Mouse (Mus musculus): Measurements from ENCODE around the gene Gnb1. TPM values are rescaled to one million over a fixed set of nuclear protein-coding genes. Genes with fewer than 3 reads are reported as not detected.

The Gnb1 gene
- total and polyA plus RNA-seq, 3 experiments = 78.1 to 489 TPM; not detected in 1

DNA sequence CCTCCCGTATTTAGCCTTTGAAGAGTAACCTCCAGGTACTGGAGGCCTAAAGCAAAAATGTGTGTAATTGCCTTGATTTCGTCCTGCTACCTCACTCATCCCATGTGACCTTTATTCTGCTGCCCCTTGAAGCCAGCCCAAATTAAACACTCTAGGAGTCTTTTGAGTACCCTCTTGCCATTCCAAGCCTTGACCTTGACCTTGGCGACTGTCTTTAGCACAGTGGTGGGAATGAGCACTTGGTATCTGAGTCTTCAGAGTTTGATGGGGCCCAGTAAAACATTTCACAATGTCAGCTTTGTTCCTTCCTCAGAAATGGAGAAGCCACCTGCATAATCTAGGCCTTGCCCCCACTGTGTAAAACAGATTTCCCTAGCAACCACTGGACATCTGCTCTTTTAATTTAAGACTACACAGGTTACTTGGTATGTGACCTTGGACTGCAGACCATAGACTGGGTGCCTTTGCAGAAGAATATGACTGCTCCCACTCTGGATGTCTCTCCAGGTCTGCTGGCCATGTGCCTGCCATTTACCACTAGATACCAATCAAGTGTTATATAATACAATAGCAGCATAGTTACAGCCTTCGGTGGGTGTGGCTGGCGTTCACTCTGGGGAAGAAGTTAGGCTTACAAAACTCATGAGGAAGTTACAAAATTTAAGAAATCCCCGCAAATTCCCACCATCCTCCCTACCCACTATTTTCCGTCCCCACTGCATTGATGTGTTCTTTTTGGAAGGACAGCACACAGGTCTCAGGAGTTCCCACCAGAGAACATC, 70.7 kb downstream of the Gnb1 start, which contains the start of gene Nadk:
Gene Nadk, plus strand, starts transcription at position 718 of the 782 bp plus-strand sequence.
- Histone ChIP-seq H3K27me3 (ENCODE audit: control insufficient read depth in 1 of 2, insufficient read depth in 2 of 2, low read length in 2 of 2) (no peaks in the 10 kb centered on the region), H3K4me1 (ENCODE audit: control insufficient read depth in 1 of 2, insufficient read depth in 2 of 2, low read length in 2 of 2) (peaks cover 14 to 38% of the 10 kb centered on the region in 2 experiments), H3K4me3 (ENCODE audit: control insufficient read depth in 1 of 2, insufficient read depth in 1 of 2, low read depth in 2 of 2, low read length in 2 of 2) (peak within 1 kb of the TSS; percentile 52), H3K9ac (ENCODE audit: control insufficient read depth, low read depth, low read length, poor library complexity, severe bottlenecking) (peak within 1 kb of the TSS; percentile 72), H3K79me2 (ENCODE audit: control insufficient read depth, insufficient read depth, low read length, poor library complexity) (peaks cover 29% of the 10 kb centered on the region), H3K9me3 (replicated peaks; ENCODE audit: insufficient read depth, low read length) (no peaks in the 10 kb centered on the region), H3K36me3 (ENCODE audit: control insufficient read depth in 1 of 2, insufficient read depth in 2 of 2, low read length in 2 of 2) (peaks cover 12 to 29% of the 10 kb centered on the region in 2 experiments), H3K27ac (ENCODE audit: control insufficient read depth, low read depth, low read length) (peak within 1 kb of the TSS; percentile 53)
- TF ChIP-seq EP300 (IDR thresholded peaks at IDR 0.05; ENCODE audit: low read depth in 1 of 2, low read length in 2 of 2) (peak in 1 of 2 experiments; percentile 13; a peak in 1 of 4 replicates), GATA1 (IDR thresholded peaks at IDR 0.05; ENCODE audit: low read depth, low read length) (peak; percentile 41; the same call in 1 of the 2 replicates), MXI1 (IDR thresholded peaks at IDR 0.05; ENCODE audit: low read depth, low read length) (peak; percentile 80), POLR2AphosphoS5 (IDR thresholded peaks at IDR 0.05; ENCODE audit: borderline replicate concordance, low read depth, low read length) (no peak), USF2 (IDR thresholded peaks at IDR 0.05; ENCODE audit: borderline replicate concordance in 1 of 2, insufficient read depth in 1 of 2, low read depth in 1 of 2, low read length in 2 of 2) (no peak), MEF2A (IDR thresholded peaks at IDR 0.05; ENCODE audit: extremely low read depth, insufficient replicate concordance, low read depth, low read length, poor library complexity, severe bottlenecking) (no peak), TCF12 (IDR thresholded peaks at IDR 0.05; ENCODE audit: low read depth, low read length) (no peak), BHLHE40 (IDR thresholded peaks at IDR 0.05; ENCODE audit: borderline replicate concordance, low read depth, low read length) (no peak), RCOR1 (IDR thresholded peaks at IDR 0.05; ENCODE audit: low read depth, low read length) (0 out of 2 replicates have a peak, but pooled peaks have one; percentile 15), MAZ (IDR thresholded peaks at IDR 0.05; ENCODE audit: low read depth, low read length) (no peak), TAL1 (IDR thresholded peaks at IDR 0.05; ENCODE audit: low read length) (no peak), USF1 (IDR thresholded peaks at IDR 0.05; ENCODE audit: low read depth, low read length) (0 out of 2 replicates have a peak, but pooled peaks have one; percentile 9), CHD2 (IDR thresholded peaks at IDR 0.05; ENCODE audit: low read length) (no peak), MYC (IDR thresholded peaks at IDR 0.05; ENCODE audit: low read depth, low read length) (peak; percentile 76), SIN3A (IDR thresholded peaks at IDR 0.05; ENCODE audit: low read length) (peak; percentile 58; the same call in 1 of the 2 replicates), NELFE (IDR thresholded peaks at IDR 0.05; ENCODE audit: low read depth, low read length) (no peak), NRF1 (IDR thresholded peaks at IDR 0.05; ENCODE audit: insufficient read depth, low read depth, low read length, poor library complexity, severe bottlenecking) (no peak), ETS1 (IDR thresholded peaks at IDR 0.05; ENCODE audit: low read depth, low read length) (peak; percentile 36; the same call in 1 of the 2 replicates), TBP (IDR thresholded peaks at IDR 0.05; ENCODE audit: low read depth, low read length) (no peak), MAX (IDR thresholded peaks at IDR 0.05; ENCODE audit: low read length) (0 out of 2 replicates have a peak, but pooled peaks have one; percentile 34), E2F4 (IDR thresholded peaks at IDR 0.05; ENCODE audit: borderline replicate concordance, low read depth, low read length) (no peak), ELF1 (IDR thresholded peaks at IDR 0.05; ENCODE audit: low read depth, low read length) (no peak), SMC3 (IDR thresholded peaks at IDR 0.05; ENCODE audit: low read depth, low read length) (no peak)
- peak; percentile 83 for DNase-seq (ENCODE audit: low read depth, low spot score)

Data from MEL (cell line).